Mouse (Mus musculus): Measurements from ENCODE around the gene Myo5c.

- no peak for TF ChIP-seq POLR2AphosphoS5 (IDR thresholded peaks at IDR 0.05; ENCODE audit: borderline replicate concordance, low read depth, low read length)
- TF ChIP-seq CTCF (IDR thresholded peaks at IDR 0.05 in 2 of 3, conservative IDR thresholded peaks at IDR 0.05 in 1 of 3; ENCODE audit: control insufficient read depth in 1 of 3, insufficient read depth in 1 of 3, low read depth in 2 of 3, low read length in 3 of 3, poor library complexity in 1 of 3, severe bottlenecking in 1 of 3), result no peak
- no peak for TF ChIP-seq ZMIZ1 (IDR thresholded peaks at IDR 0.05; ENCODE audit: low read depth, low read length)
Observed at GRCm38 (mm10) chr9:75234271-75234741, 2.5 kb downstream of the Myo5c start.

All from MEL (cell line).